ENCODE assay signal across 31 mouse cellular contexts in genomic region chr12:57709966-57710365, GRCm38 (mm10).
"Had no signal": no experiment of that assay in that cellular context is flagged by ENCODE, and none has a peak within 500 bp of the region (broad histone marks: within the 10 kb centered on the region; RNA-seq: fewer than 3 reads in every experiment).

No protein-coding gene starts in this region.

- H3K27me3 ChIP-seq: heart, embryonic 12.5 days; heart, embryonic 13.5 days; heart, embryonic 15.5 days; hindbrain, embryonic 12.5 days; hindbrain, embryonic 13.5 days; hindbrain, embryonic 15.5 days; intestine, embryonic 15.5 days; kidney, embryonic 15.5 days had no signal

- H3K4me3 ChIP-seq: heart, embryonic 12.5 days; heart, embryonic 13.5 days; heart, embryonic 15.5 days; hindbrain, embryonic 10.5 days; hindbrain, embryonic 12.5 days; hindbrain, embryonic 13.5 days; hindbrain, embryonic 15.5 days; intestine, embryonic 15.5 days; kidney, embryonic 15.5 days; layer of hippocampus, adult 2 months; left cerebral cortex, adult 2 months had no signal

- H3K4me2 ChIP-seq: heart, embryonic 11.5 days; heart, embryonic 12.5 days; heart, embryonic 13.5 days; heart, embryonic 15.5 days; hindbrain, embryonic 12.5 days; hindbrain, embryonic 13.5 days; hindbrain, embryonic 14.5 days; hindbrain, embryonic 15.5 days; intestine, embryonic 15.5 days; kidney, embryonic 15.5 days had no signal

- H3K36me3 ChIP-seq: heart, embryonic 12.5 days; heart, embryonic 13.5 days; heart, embryonic 15.5 days; hindbrain, embryonic 10.5 days; hindbrain, embryonic 12.5 days; hindbrain, embryonic 13.5 days; hindbrain, embryonic 15.5 days; intestine, embryonic 15.5 days; kidney, embryonic 15.5 days had no signal

- DNase-seq: heart, postnatal 10 days; heart, postnatal 14 days; heart, postnatal 36 days; heart, postnatal 4 days; kidney, adult 11 months; kidney, adult 18-20 months; kidney, adult 2 months; kidney, adult 8-10 months; kidney, adult 9 months; kidney, postnatal 10 days; kidney, postnatal 14 days; kidney, postnatal 25 days; kidney, postnatal 36 days; kidney, postnatal 4 days; layer of hippocampus, adult 9-11 months; layer of hippocampus, postnatal 36 days had no signal

- H3K9me3 ChIP-seq: heart, embryonic 12.5 days; heart, embryonic 13.5 days; heart, embryonic 15.5 days; hindbrain, embryonic 10.5 days; hindbrain, embryonic 12.5 days; hindbrain, embryonic 13.5 days; hindbrain, embryonic 15.5 days; intestine, embryonic 15.5 days; kidney, embryonic 15.5 days had no signal

- H3K4me1 ChIP-seq: heart, embryonic 12.5 days; heart, embryonic 13.5 days; heart, embryonic 15.5 days; hindbrain, embryonic 12.5 days; hindbrain, embryonic 13.5 days; hindbrain, embryonic 15.5 days; intestine, embryonic 15.5 days; kidney, embryonic 15.5 days had no signal

- H3K9ac ChIP-seq: heart, embryonic 12.5 days; heart, embryonic 13.5 days; heart, embryonic 15.5 days; hindbrain, embryonic 12.5 days; hindbrain, embryonic 13.5 days; hindbrain, embryonic 14.5 days; hindbrain, embryonic 15.5 days; intestine, embryonic 15.5 days; kidney, embryonic 15.5 days had no signal

- H3K27ac ChIP-seq: heart, embryonic 13.5 days; heart, embryonic 15.5 days; hindbrain, embryonic 10.5 days; hindbrain, embryonic 12.5 days; hindbrain, embryonic 13.5 days; hindbrain, embryonic 14.5 days; hindbrain, embryonic 15.5 days; hindbrain, postnatal 0 days; intestine, embryonic 15.5 days; kidney, embryonic 15.5 days; kidney, postnatal 0 days; layer of hippocampus, adult 2 months; left cerebral cortex, adult 2 months had no signal
